Mouse (Mus musculus): Measurements from ENCODE around the gene Nek6.

DNA sequence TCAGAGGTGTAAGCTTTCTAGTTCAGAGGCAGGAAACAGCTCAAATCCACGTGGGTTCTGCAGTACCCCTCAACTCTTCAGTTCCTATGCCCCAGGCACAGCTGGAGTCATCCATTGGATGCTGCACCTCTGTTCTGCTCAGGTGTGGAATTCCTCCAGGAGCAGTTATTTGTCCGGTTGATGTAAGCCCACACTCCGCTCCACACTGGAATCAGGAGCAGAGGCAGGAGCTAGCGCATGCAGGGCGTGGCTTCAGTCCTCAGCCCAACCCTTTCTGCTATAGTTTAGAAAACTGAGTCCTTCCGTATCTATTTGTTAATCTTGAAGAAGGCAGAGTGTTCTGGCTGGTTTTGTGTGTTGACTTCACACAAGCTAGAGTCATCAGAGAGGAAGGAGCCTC lies 9.3 kb upstream of the Nek6 start:
- TF ChIP-seq CTCF (IDR thresholded peaks at IDR 0.05; ENCODE audit: low read depth) (no peak), EP300 (IDR thresholded peaks at IDR 0.05; ENCODE audit: low read depth) (no peak)

All from liver, embryonic 14.5 days (tissue).